ENCODE assay signal across 8 mouse cellular contexts in genomic region chr17:24469336-24469909, GRCm38 (mm10). TPM values are rescaled to one million over a fixed set of nuclear protein-coding genes. Genes with fewer than 3 reads are reported as not detected.
DNase-seq lines count a peak whose midpoint lies in the region; ATAC-seq and TF ChIP-seq lines count a peak whose summit lies in the region.

No protein-coding gene starts in this region.

- no peaks in the 10 kb centered on the region for H3K27me3 ChIP-seq in embryonic facial prominence, embryonic 12.5 days
- H3K27me3 ChIP-seq in intestine, embryonic 14.5 days (replicated peaks; ENCODE audit: control insufficient read depth, insufficient read depth, low read length) = no peaks in the 10 kb centered on the region
- no peaks in the 10 kb centered on the region for H3K27me3 ChIP-seq in myocyte (ENCODE audit: control insufficient read depth, insufficient read depth, insufficient read length)

- H3K79me2 ChIP-seq in myocyte (ENCODE audit: control insufficient read depth, insufficient read depth) = peaks cover 22% of the 10 kb centered on the region

- H3K9ac ChIP-seq in embryonic facial prominence, embryonic 12.5 days = peak overlapping the region; percentile 45
- peak overlapping the region; percentile 85 for H3K9ac ChIP-seq in intestine, embryonic 14.5 days (ENCODE audit: low read length)

- H3K4me2 ChIP-seq in embryonic facial prominence, embryonic 12.5 days (replicated peaks) = peak overlapping the region; percentile 99
- peak overlapping the region; percentile 97 for H3K4me2 ChIP-seq in intestine, embryonic 14.5 days (ENCODE audit: low read length)
- H3K4me2 ChIP-seq in myocyte (ENCODE audit: low read depth) = peak overlapping the region; percentile 71

- H3K4me3 ChIP-seq in left cerebral cortex, adult 2 months = peak overlapping the region; percentile 81
- H3K4me3 ChIP-seq in embryonic facial prominence, embryonic 12.5 days = peak overlapping the region; percentile 85
- H3K4me3 ChIP-seq in intestine, embryonic 14.5 days (ENCODE audit: low read depth, low read length) = peak overlapping the region; percentile 91
- peak overlapping the region; percentile 72 for H3K4me3 ChIP-seq in myocyte

- H3K36me3 ChIP-seq in embryonic facial prominence, embryonic 12.5 days = peaks cover 19% of the 10 kb centered on the region
- peaks cover 13% of the 10 kb centered on the region for H3K36me3 ChIP-seq in intestine, embryonic 14.5 days (ENCODE audit: control insufficient read depth, insufficient read depth, low read length)
- no peaks in the 10 kb centered on the region for H3K36me3 ChIP-seq in myocyte (ENCODE audit: control insufficient read depth, insufficient read depth)

- 0 out of 2 replicates have a peak, but pooled peaks have one; percentile 0 for ATAC-seq in embryonic facial prominence, embryonic 12.5 days (ENCODE audit: insufficient number of reproducible peaks, insufficient read depth, low FRiP score, low TSS enrichment)
- no peak for ATAC-seq in intestine, embryonic 14.5 days (replicated peaks; ENCODE audit: low FRiP score, low TSS enrichment, low read depth)
- ATAC-seq in erythroid progenitor cell, adult 5-6 weeks (replicated peaks; ENCODE audit: low FRiP score, poor library complexity, severe bottlenecking) = no peak

- no peaks in the 10 kb centered on the region for H3K9me3 ChIP-seq in embryonic facial prominence, embryonic 12.5 days
- no peaks in the 10 kb centered on the region for H3K9me3 ChIP-seq in intestine, embryonic 14.5 days (ENCODE audit: control insufficient read depth, low read length)

- intact Hi-C loops in left cerebral cortex, adult 2 months (cut with DNase I) = no loop called here
- intact Hi-C loops in left cerebral cortex, postnatal 14 days (cut with DNase I) = no loop called here

- H3K4me1 ChIP-seq in embryonic facial prominence, embryonic 12.5 days = peaks cover 24% of the 10 kb centered on the region
- peaks cover 22% of the 10 kb centered on the region for H3K4me1 ChIP-seq in intestine, embryonic 14.5 days (replicated peaks; ENCODE audit: control insufficient read depth, insufficient read depth, low read length)

- 18% methylated on average over 7 of the region's 7 CpGs for WGBS in embryonic facial prominence, embryonic 12.5 days
- 16% methylated on average over 7 of the region's 7 CpGs for WGBS in intestine, embryonic 14.5 days

- H3K27ac ChIP-seq in left cerebral cortex, adult 2 months = peak overlapping the region; percentile 92
- H3K27ac ChIP-seq in embryonic facial prominence, embryonic 12.5 days = peak overlapping the region; percentile 77
- H3K27ac ChIP-seq in intestine, embryonic 14.5 days (ENCODE audit: low read depth) = peak overlapping the region; percentile 71

- H3ac ChIP-seq in myocyte (ENCODE audit: control insufficient read depth, insufficient read length) = peak overlapping the region; percentile 72

- DNase-seq in left cerebral cortex, adult 2 months (ENCODE audit: extremely low spot score in 1 of 2, low spot score in 2 of 2) = no peak
- no peak for DNase-seq in left cerebral cortex, postnatal 14 days (ENCODE audit: low spot score in 2 of 2)
- no peak for DNase-seq in intestine, embryonic 14.5 days (ENCODE audit: low spot score)
- no peak for DNase-seq in B cell, adult 2 months
- DNase-seq in adrenal gland, adult (ENCODE audit: inconsistent age in 2 of 2, low spot score in 1 of 2) = no peak

- TF ChIP-seq POLR2A in myocyte (IDR thresholded peaks at IDR 0.05; ENCODE audit: insufficient read length, low read depth) = no peak

- no peak for TF ChIP-seq CTCF in left cerebral cortex, adult 2 months (IDR thresholded peaks at IDR 0.05)

TF ChIP-seq in myocyte, 11 proteins besides CTCF, POLR2A, EP300 and RAD21:
- no peak for TF ChIP-seq REST (IDR thresholded peaks at IDR 0.05; ENCODE audit: insufficient read depth, insufficient read length)
- no peak for TF ChIP-seq MYOG (IDR thresholded peaks at IDR 0.05; ENCODE audit: control insufficient read depth in 1 of 3, insufficient read depth in 1 of 3, insufficient read length in 2 of 3, low read depth in 2 of 3)
- no peak for TF ChIP-seq SRF (IDR thresholded peaks at IDR 0.05; ENCODE audit: control insufficient read depth, insufficient read length, low read depth)
- TF ChIP-seq TCF3 (IDR thresholded peaks at IDR 0.05; ENCODE audit: insufficient read length, low read depth) = no peak
- no peak for TF ChIP-seq CEBPB (IDR thresholded peaks at IDR 0.05; ENCODE audit: insufficient read depth, poor library complexity, severe bottlenecking)
- no peak for TF ChIP-seq E2F4 (IDR thresholded peaks at IDR 0.05; ENCODE audit: insufficient read depth)
- TF ChIP-seq MAX (IDR thresholded peaks at IDR 0.05; ENCODE audit: low read depth) = no peak
- no peak for TF ChIP-seq MYOD1 (IDR thresholded peaks at IDR 0.05; ENCODE audit: control insufficient read depth in 1 of 3, insufficient read length in 2 of 3, low read depth in 2 of 3)
- TF ChIP-seq USF1 (IDR thresholded peaks at IDR 0.05; ENCODE audit: low read depth) = no peak
- no peak for TF ChIP-seq POLR2AphosphoS2 (IDR thresholded peaks at IDR 0.05; ENCODE audit: insufficient read length, low read depth)
- TF ChIP-seq TCF12 (IDR thresholded peaks at IDR 0.05; ENCODE audit: insufficient read depth, poor library complexity, severe bottlenecking) = no peak

RNA-seq across cellular contexts. Expression of gene E4f1, which starts 0.7 kb away (rescaled TPM):
- total RNA-seq in left cerebral cortex, adult 2 months (2021) = 10 to 100 TPM; 37.7 to 41.7 TPM
- 10 to 100 TPM; 31.2 to 33.1 TPM for total RNA-seq in left cerebral cortex, postnatal 14 days (2021)
- 38.4 and 43.2 TPM in 2 replicates for polyA plus RNA-seq in embryonic facial prominence, embryonic 12.5 days (2016; fragmentation: Nextera tagmentation; extraction: Ambion mirVana)
- polyA plus RNA-seq in intestine, embryonic 14.5 days (2014; fragmentation: Nextera tagmentation; extraction: Ambion mirVana) = 23.2 and 23.8 TPM in 2 replicates
- 18.7 TPM for polyA plus RNA-seq in myocyte (2012; fragmentation: generic; extraction: Trizol)
- 34.8 and 64.5 TPM in 2 replicates for total RNA-seq in erythroid progenitor cell, adult 5-6 weeks (2015; ENCODE audit: low replicate concordance)
- 24.8 and 28.7 TPM in 2 replicates for total RNA-seq in erythroid progenitor cell, adult 5-6 weeks (2017; ENCODE audit: low replicate concordance)

RNA-seq across cellular contexts. Expression of gene Pgp, which starts 0.8 kb away (rescaled TPM):
- total RNA-seq in left cerebral cortex, adult 2 months (2021) = 10 to 100 TPM; 65.8 to 69.6 TPM
- 10 to 100 TPM; 70.6 to 74.9 TPM for total RNA-seq in left cerebral cortex, postnatal 14 days (2021)
- 52.3 and 54.9 TPM in 2 replicates for polyA plus RNA-seq in embryonic facial prominence, embryonic 12.5 days (2016; fragmentation: Nextera tagmentation; extraction: Ambion mirVana)
- polyA plus RNA-seq in intestine, embryonic 14.5 days (2014; fragmentation: Nextera tagmentation; extraction: Ambion mirVana) = 73.1 and 81.0 TPM in 2 replicates
- polyA plus RNA-seq in myocyte (2012; fragmentation: generic; extraction: Trizol) = 53.7 TPM
- total RNA-seq in erythroid progenitor cell, adult 5-6 weeks (2015; ENCODE audit: low replicate concordance) = 28.1 and 48.6 TPM in 2 replicates
- total RNA-seq in erythroid progenitor cell, adult 5-6 weeks (2017; ENCODE audit: low replicate concordance) = 35.8 and 43.4 TPM in 2 replicates

RNA-seq across cellular contexts. Expression of gene Bricd5, which starts 4.3 kb away (rescaled TPM):
- 1 to 10 TPM; 1.7 to 1.9 TPM for total RNA-seq in left cerebral cortex, adult 2 months (2021)
- 1 to 10 TPM; 1.7 to 1.8 TPM for total RNA-seq in left cerebral cortex, postnatal 14 days (2021)
- polyA plus RNA-seq in embryonic facial prominence, embryonic 12.5 days (2016; fragmentation: Nextera tagmentation; extraction: Ambion mirVana) = 1.7 TPM in 1 of 2 replicates, not detected in the other
- 0.50 and 0.53 TPM in 2 replicates for polyA plus RNA-seq in intestine, embryonic 14.5 days (2014; fragmentation: Nextera tagmentation; extraction: Ambion mirVana)
- polyA plus RNA-seq in myocyte (2012; fragmentation: generic; extraction: Trizol) = 0.53 TPM
- total RNA-seq in erythroid progenitor cell, adult 5-6 weeks (2015; ENCODE audit: low replicate concordance) = not detected in 2 replicates
- total RNA-seq in erythroid progenitor cell, adult 5-6 weeks (2017; ENCODE audit: low replicate concordance) = 2.1 TPM in 1 of 2 replicates, not detected in the other

RNA-seq across cellular contexts. Expression of gene Mlst8, which starts 9.5 kb away (rescaled TPM):
- 10 to 100 TPM; 34.5 to 37.1 TPM for total RNA-seq in left cerebral cortex, adult 2 months (2021)
- total RNA-seq in left cerebral cortex, postnatal 14 days (2021) = 10 to 100 TPM; 32.3 to 36.9 TPM
- polyA plus RNA-seq in embryonic facial prominence, embryonic 12.5 days (2016; fragmentation: Nextera tagmentation; extraction: Ambion mirVana) = 32.8 and 35.0 TPM in 2 replicates
- polyA plus RNA-seq in intestine, embryonic 14.5 days (2014; fragmentation: Nextera tagmentation; extraction: Ambion mirVana) = 32.3 and 32.7 TPM in 2 replicates
- polyA plus RNA-seq in myocyte (2012; fragmentation: generic; extraction: Trizol) = 16.5 TPM
- total RNA-seq in erythroid progenitor cell, adult 5-6 weeks (2015; ENCODE audit: low replicate concordance) = 6.5 and 27.7 TPM in 2 replicates
- 16.8 and 20.5 TPM in 2 replicates for total RNA-seq in erythroid progenitor cell, adult 5-6 weeks (2017; ENCODE audit: low replicate concordance)

RNA-seq across cellular contexts. Expression of gene Caskin1, which starts 19.0 kb away (rescaled TPM):
- 100 to 1,000 TPM; 134 to 144 TPM for total RNA-seq in left cerebral cortex, adult 2 months (2021)
- 100 to 1,000 TPM; 134 to 145 TPM for total RNA-seq in left cerebral cortex, postnatal 14 days (2021)
- polyA plus RNA-seq in embryonic facial prominence, embryonic 12.5 days (2016; fragmentation: Nextera tagmentation; extraction: Ambion mirVana) = 7.3 and 7.5 TPM in 2 replicates
- polyA plus RNA-seq in intestine, embryonic 14.5 days (2014; fragmentation: Nextera tagmentation; extraction: Ambion mirVana) = 2.1 and 2.8 TPM in 2 replicates
- 0.16 TPM for polyA plus RNA-seq in myocyte (2012; fragmentation: generic; extraction: Trizol)
- total RNA-seq in erythroid progenitor cell, adult 5-6 weeks (2015; ENCODE audit: low replicate concordance) = not detected in 2 replicates
- not detected in 2 replicates for total RNA-seq in erythroid progenitor cell, adult 5-6 weeks (2017; ENCODE audit: low replicate concordance)
